In genomic region chr7:16373719-16374118, GRCm38 (mm10) we compare ENCODE assay signal across 12 mouse cellular contexts. TPM values are rescaled to one million over a fixed set of nuclear protein-coding genes. Genes with fewer than 3 reads are reported as not detected.
A peak's percentile ranks its signal among the peaks of the same experiment; 100 is the strongest.
DNase-seq lines count a peak whose midpoint lies in the region; ATAC-seq and TF ChIP-seq lines count a peak whose summit lies in the region.
"Had no signal": no experiment of that assay in that cellular context is flagged by ENCODE, and none has a peak within 500 bp of the region (broad histone marks: within the 10 kb centered on the region; RNA-seq: fewer than 3 reads in every experiment).

No protein-coding gene starts in this region.

- intact Hi-C loops in left cerebral cortex, postnatal 14 days (cut with DNase I), result loop anchor here (1.0 to 10.0 kb wide), 3 partner anchors 41 to 169 kb away; no protein-coding TSS in a partner anchor

- H3K4me2 ChIP-seq in hindbrain, postnatal 0 days (ENCODE audit: low read depth, low read length), result no peak overlapping the region
- no peak overlapping the region for H3K4me2 ChIP-seq in hindbrain, embryonic 12.5 days (replicated peaks)
- H3K4me2 ChIP-seq: embryonic facial prominence, embryonic 13.5 days; heart, embryonic 15.5 days; limb, embryonic 12.5 days had no signal

- no peak overlapping the region for H3K9ac ChIP-seq in hindbrain, postnatal 0 days (replicated peaks; ENCODE audit: low read length)
- no peak overlapping the region for H3K9ac ChIP-seq in hindbrain, embryonic 12.5 days
- H3K9ac ChIP-seq: embryonic facial prominence, embryonic 13.5 days; heart, embryonic 15.5 days; limb, embryonic 12.5 days had no signal

- H3K27me3 ChIP-seq in hindbrain, postnatal 0 days (ENCODE audit: insufficient read depth, low read length), result no peaks in the 10 kb centered on the region
- H3K27me3 ChIP-seq in hindbrain, embryonic 12.5 days, result no peaks in the 10 kb centered on the region
- H3K27me3 ChIP-seq: embryonic facial prominence, embryonic 13.5 days; heart, embryonic 15.5 days; limb, embryonic 12.5 days had no signal

- WGBS in hindbrain, postnatal 0 days, result 54% methylated on average over 2 of the region's 2 CpGs
- 73% methylated on average over 2 of the region's 2 CpGs for WGBS in hindbrain, embryonic 12.5 days

- no peaks in the 10 kb centered on the region for H3K9me3 ChIP-seq in hindbrain, postnatal 0 days (ENCODE audit: low read length)
- H3K9me3 ChIP-seq in hindbrain, embryonic 12.5 days (replicated peaks), result no peaks in the 10 kb centered on the region
- H3K9me3 ChIP-seq: embryonic facial prominence, embryonic 13.5 days; heart, embryonic 15.5 days; limb, embryonic 12.5 days had no signal

- TF ChIP-seq CTCF in hindbrain, postnatal 0 days (IDR thresholded peaks at IDR 0.05; ENCODE audit: low read depth), result peak; percentile 59

- no peak overlapping the region for H3K27ac ChIP-seq in hindbrain, postnatal 0 days
- H3K27ac ChIP-seq in hindbrain, embryonic 12.5 days, result no peak overlapping the region
- H3K27ac ChIP-seq: embryonic facial prominence, embryonic 13.5 days; heart, embryonic 15.5 days; limb, embryonic 12.5 days had no signal

- 0 out of 2 replicates have a peak, but pooled peaks have one; percentile 56 for ATAC-seq in hindbrain, postnatal 0 days
- no peak for ATAC-seq in hindbrain, embryonic 12.5 days (ENCODE audit: low FRiP score)
- peak; percentile 63 for ATAC-seq in activated CD4-positive, CD25-positive, alpha-beta regulatory T cell, adult 4 months

- DNase-seq in hindbrain, postnatal 0 days (ENCODE audit: low spot score), result peak; percentile 53
- DNase-seq in CD4-positive, CD25-positive, alpha-beta regulatory T cell, adult 2 months (ENCODE audit: low read depth, low spot score), result peak; percentile 73
- peak; percentile 30 for DNase-seq in lung, postnatal 10 days
- no peak for DNase-seq in ovary, postnatal 36 days (ENCODE audit: low spot score)
- no peak for DNase-seq in left cerebral cortex, postnatal 14 days (ENCODE audit: low spot score in 2 of 2)
- no peak for DNase-seq in adrenal gland, adult 18-20 months (ENCODE audit: low spot score in 2 of 2)
- DNase-seq: thymus, adult 2 months had no signal

- H3K4me1 ChIP-seq in hindbrain, postnatal 0 days (ENCODE audit: insufficient read depth, low read length), result no peaks in the 10 kb centered on the region
- no peaks in the 10 kb centered on the region for H3K4me1 ChIP-seq in hindbrain, embryonic 12.5 days
- H3K4me1 ChIP-seq: embryonic facial prominence, embryonic 13.5 days; limb, embryonic 12.5 days had no signal

- H3K4me3 ChIP-seq in hindbrain, postnatal 0 days (ENCODE audit: low read length), result no peak overlapping the region
- no peak overlapping the region for H3K4me3 ChIP-seq in hindbrain, embryonic 12.5 days
- H3K4me3 ChIP-seq: embryonic facial prominence, embryonic 13.5 days; heart, embryonic 15.5 days; limb, embryonic 12.5 days had no signal

- peaks cover 42% of the 10 kb centered on the region for H3K36me3 ChIP-seq in hindbrain, postnatal 0 days (ENCODE audit: insufficient read depth, low read length)
- peaks cover 73% of the 10 kb centered on the region for H3K36me3 ChIP-seq in hindbrain, embryonic 12.5 days

RNA-seq across cellular contexts. Expression of gene Sae1, which starts 13.9 kb away (rescaled TPM):
- 88.6 and 89.4 TPM in 2 replicates for total RNA-seq in hindbrain, postnatal 0 days (2014; rRNA removed)
- polyA plus RNA-seq in hindbrain, postnatal 0 days (2015; fragmentation: Nextera tagmentation; extraction: Ambion mirVana), result 215 and 216 TPM in 2 replicates
- 307 and 311 TPM in 2 replicates for polyA plus RNA-seq in hindbrain, embryonic 12.5 days (2016; fragmentation: Nextera tagmentation; extraction: Ambion mirVana)
- polyA plus RNA-seq in activated CD4-positive, CD25-positive, alpha-beta regulatory T cell, adult 4 months (2017; shearing (Covaris generic)), result 100 to 1,000 TPM in 1 of 2 experiments, 10 to 100 TPM in 1; 75.9 to 106 TPM
- total RNA-seq in left cerebral cortex, postnatal 14 days (2021), result 100 to 1,000 TPM; 103 to 108 TPM
- total RNA-seq in adrenal gland, adult 18-20 months (2021), result 10 to 100 TPM; 57.0 to 61.8 TPM

RNA-seq across cellular contexts. Expression of gene Zc3h4, which starts 27.0 kb away (rescaled TPM):
- 36.8 and 38.2 TPM in 2 replicates for total RNA-seq in hindbrain, postnatal 0 days (2014; rRNA removed)
- 8.3 and 9.1 TPM in 2 replicates for polyA plus RNA-seq in hindbrain, postnatal 0 days (2015; fragmentation: Nextera tagmentation; extraction: Ambion mirVana)
- 26.4 and 30.0 TPM in 2 replicates for polyA plus RNA-seq in hindbrain, embryonic 12.5 days (2016; fragmentation: Nextera tagmentation; extraction: Ambion mirVana)
- polyA plus RNA-seq in activated CD4-positive, CD25-positive, alpha-beta regulatory T cell, adult 4 months (2017; shearing (Covaris generic)), result 10 to 100 TPM; 14.0 to 16.1 TPM
- 10 to 100 TPM; 55.1 to 55.7 TPM for total RNA-seq in left cerebral cortex, postnatal 14 days (2021)
- total RNA-seq in adrenal gland, adult 18-20 months (2021), result 10 to 100 TPM; 32.8 to 39.4 TPM

Comparison
In these comparisons a context has a peak if more than half of its experiments do, and no peak if none do; other contexts are left out.
1. DNase-seq: peak in hindbrain, postnatal 0 days (single experiment), CD4-positive, CD25-positive, alpha-beta regulatory T cell, adult 2 months (single experiment) and lung, postnatal 10 days (single experiment); none in ovary, postnatal 36 days (single experiment), left cerebral cortex, postnatal 14 days (0 of 2) and adrenal gland, adult 18-20 months (0 of 2).